Mouse (Mus musculus) Patski (cell line): ENCODE measurements around the gene H13. TPM values are rescaled to one million over a fixed set of nuclear protein-coding genes. Genes with fewer than 3 reads are reported as not detected.
A peak's percentile ranks its signal among the peaks of the same experiment; 100 is the strongest.

Experiments
- ATAC-seq: fragments of 100-300 bp; one replicate; pipeline ENCODE4 v1.8.0; 2021
- CTCF ChIA-PET: fragments of 350-600 bp; sonication (Branson Sonifier 250); formaldehyde crosslinking; loops from one replicate; lab custom pipeline; 2022; ENCODE audit warnings: inconsistent platforms; lab: Charles Lee
- POLR2A ChIA-PET: fragments of 350-600 bp; sonication (Branson Sonifier 250); formaldehyde crosslinking; loops from one replicate; lab custom pipeline; 2022; ENCODE audit warnings: antibody characterized with exemption, inconsistent platforms; lab: Charles Lee
- DNase-seq: peaks from one replicate; pipeline ENCODE4 v3.0.0-alpha.2; 2011; ENCODE audit warnings: low read depth, low spot score
- H3K27me3 ChIP-seq: fragments of 371-371 bp; one replicate; pipeline ENCODE4 v1.5.1; 2021
- CTCF ChIP-seq: fragments of 100-300 bp; IDR thresholded peaks from one replicate; pipeline ENCODE4 v1.5.1; 2021
- in situ Hi-C: fragments of 300-500 bp; cut with MboI; formaldehyde crosslinking; loops from 3 replicates; pipeline ENCODE4 v1.11.1; 2018; ENCODE audit warnings: low pct_unique_long_range_greater_than_20kb, mixed read lengths
- polyA plus RNA-seq: library from polyadenylated mRNA; unstranded; gene quantifications from one replicate; pipeline ENCODE4 v1.2.3, GENCODE M21; 2021

H13 gene
- polyA plus RNA-seq, 1 experiment from 2014 or later: 137 TPM

DNA sequence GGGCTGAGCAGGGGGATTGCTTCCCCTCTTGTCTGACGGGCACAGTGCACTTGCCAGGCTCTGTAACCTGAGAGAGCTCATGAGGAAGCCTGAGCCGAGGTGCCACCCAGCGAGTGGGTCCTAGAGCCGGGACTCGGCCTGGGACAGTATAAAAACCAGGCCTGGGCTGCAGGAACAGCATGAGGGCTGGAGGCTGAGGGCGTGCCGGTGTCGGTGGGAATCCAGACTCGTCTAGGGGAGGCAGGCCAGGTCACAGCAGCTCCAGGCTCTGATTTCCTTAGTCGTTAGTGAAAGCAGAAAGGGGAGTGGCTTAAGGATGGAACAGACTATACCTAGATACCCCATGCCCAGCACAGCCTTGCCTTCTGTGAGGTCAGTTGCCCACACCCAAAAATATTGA lies 26.8 kb downstream of the H13 start:
- ATAC-seq (no peak), DNase-seq (no peak)
- ChIA-PET POLR2A (interaction anchor here (0.8 to 1.5 kb wide), 8 partner anchors 18 to 137 kb away, joined by 3 to 10 read pairs (median 4); partner anchors contain the start of gene Id1), CTCF (interaction anchor here (0.7 to 5.0 kb wide), 21 partner anchors 10 to 208 kb away, joined by 3 to 36 read pairs (median 5); partner anchors contain the start of genes H13 and Id1)
- no peak for TF ChIP-seq CTCF
- in situ Hi-C loops: loop anchor here (25.0 kb wide), 1 partner anchor 784 kb away; the partner anchor contains the start of gene Angpt4
- no peaks in the 10 kb centered on the region for H3K27me3 ChIP-seq

DNA sequence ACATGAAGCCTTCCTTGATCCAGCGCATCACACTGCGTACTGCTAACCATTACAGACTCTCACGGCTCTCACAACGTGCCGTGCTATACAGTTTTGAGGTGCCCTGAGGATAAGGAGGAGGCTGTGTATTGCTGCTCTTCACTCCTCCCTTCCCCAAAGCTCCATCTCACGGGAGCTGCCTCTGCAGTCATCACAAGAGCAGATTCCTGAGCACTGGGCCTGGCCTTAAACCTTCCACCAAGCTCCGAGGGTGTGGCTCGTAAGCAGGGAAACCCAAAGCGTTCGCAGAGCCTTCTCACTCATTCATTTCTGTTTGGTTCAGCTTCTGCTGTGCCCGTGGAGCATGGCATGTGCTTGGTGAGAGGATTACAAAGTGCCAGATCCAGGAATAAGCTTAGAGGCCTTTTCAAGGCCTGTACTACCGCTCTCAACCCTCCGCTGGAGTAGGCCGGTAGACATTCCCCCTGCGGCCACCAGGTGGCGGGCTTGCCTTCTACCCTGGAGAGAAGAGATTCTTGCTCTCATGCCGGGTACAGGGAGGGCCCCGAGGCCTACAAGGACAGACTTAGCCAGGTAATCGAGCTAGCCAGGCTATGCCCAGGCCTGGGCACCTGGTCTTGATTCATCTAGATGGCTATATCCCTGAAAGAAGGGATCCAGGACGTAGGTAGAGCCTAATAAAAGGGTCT lies 27.4 kb downstream of the H13 start:
- in situ Hi-C loops: loop anchor here (25.0 kb wide), 1 partner anchor 784 kb away; the partner anchor contains the start of gene Angpt4
- peak; percentile 52 for ATAC-seq
- H3K27me3 ChIP-seq: no peaks in the 10 kb centered on the region
- CTCF ChIA-PET: interaction anchor here (0.7 to 5.0 kb wide), 25 partner anchors 9 to 208 kb away, joined by 3 to 36 read pairs (median 5); partner anchors contain the start of genes H13 and Id1
- POLR2A ChIA-PET: interaction anchor here (0.8 to 1.5 kb wide), 7 partner anchors 19 to 137 kb away, joined by 3 to 6 read pairs (median 4); partner anchors contain the start of gene Id1
- TF ChIP-seq CTCF: no peak
- DNase-seq: peak; percentile 65

DNA sequence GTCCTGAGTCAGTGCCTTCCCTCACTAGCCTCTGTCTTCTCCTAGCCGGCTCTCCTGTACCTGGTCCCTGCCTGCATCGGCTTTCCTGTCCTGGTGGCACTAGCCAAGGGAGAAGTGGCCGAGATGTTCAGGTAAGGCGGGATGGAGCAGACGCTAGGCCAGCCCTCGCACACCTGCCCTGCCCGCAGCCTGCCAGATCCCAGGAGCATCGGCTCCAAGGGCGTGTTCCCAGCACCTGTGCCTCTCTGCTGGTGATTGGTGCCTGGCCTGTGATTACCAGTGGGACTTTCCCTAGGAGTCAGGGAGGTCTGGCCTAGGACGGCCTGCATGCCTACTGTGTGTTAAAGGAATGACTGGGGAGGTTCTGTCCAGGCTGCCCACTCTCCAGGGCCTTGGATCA lies 30.9 kb downstream of the H13 start:
- in situ Hi-C loops: loop anchor here (5.0 kb wide), 1 partner anchor 42 kb away; no protein-coding TSS in a partner anchor
- H3K27me3 ChIP-seq: no peaks in the 10 kb centered on the region
- DNase-seq: no peak
- ChIA-PET CTCF (interaction anchor here (1.8 kb wide), 1 partner anchor 12 kb away, joined by 6 read pairs; no protein-coding TSS in a partner anchor), POLR2A (interaction anchor here (0.8 kb wide), 1 partner anchor 130 kb away, joined by 3 read pairs; no protein-coding TSS in a partner anchor)
- no peak for TF ChIP-seq CTCF
- ATAC-seq: no peak

DNA sequence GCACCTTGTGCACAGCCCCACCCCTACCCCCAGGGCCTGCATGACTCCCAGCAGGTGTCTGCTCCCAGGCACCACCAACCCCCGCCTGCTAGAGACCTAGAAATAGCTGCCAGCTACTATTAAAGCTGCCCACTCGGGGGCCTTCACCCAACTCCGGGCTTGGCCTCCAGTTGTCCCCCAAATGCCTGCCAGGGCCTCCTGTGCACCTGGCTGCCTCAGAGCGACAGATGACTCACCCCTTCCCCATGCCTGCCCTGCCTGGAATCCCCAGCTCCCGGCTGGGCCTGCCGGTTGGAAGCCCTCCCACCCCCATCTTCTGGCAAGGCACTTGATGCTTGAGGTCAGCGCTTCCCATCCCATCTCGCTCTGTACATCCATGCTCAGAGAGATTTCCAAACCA lies 31.5 kb downstream of the H13 start:
- POLR2A ChIA-PET: no interaction called here
- CTCF ChIA-PET: interaction anchor here (1.8 kb wide), 1 partner anchor 12 kb away, joined by 6 read pairs; no protein-coding TSS in a partner anchor

DNA sequence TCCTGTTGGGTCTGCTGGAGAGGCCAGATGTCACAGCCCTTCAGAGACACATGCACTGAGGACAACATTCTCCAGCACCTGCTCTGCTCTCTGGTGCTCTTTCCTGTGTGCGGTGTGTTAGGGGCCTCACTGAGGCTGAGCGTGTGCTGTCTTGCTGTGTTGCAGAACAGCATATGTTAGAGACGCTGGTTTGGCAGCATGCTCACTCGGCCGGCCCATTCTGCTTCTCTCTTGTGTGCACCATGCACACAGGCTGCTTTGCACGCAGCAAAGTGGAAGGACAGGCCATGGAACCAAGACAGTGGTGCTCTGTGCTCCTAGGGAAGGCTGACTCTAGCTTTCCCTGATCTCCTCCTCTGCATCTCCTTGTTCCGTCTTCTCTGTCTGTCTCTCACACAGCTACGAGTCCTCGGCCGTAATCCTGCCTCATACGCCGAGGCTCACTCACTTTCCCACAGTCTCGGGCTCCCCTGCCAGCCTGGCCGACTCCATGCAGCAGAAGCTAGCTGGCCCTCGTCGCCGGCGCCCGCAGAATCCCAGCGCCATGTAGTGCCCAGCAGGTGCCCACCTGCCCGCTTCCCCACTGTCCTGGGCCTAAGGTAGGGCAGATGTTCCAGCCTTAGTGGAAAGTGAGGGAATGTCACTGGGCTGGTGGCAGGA lies 34.5 kb downstream of the H13 start:
- ChIA-PET POLR2A (no interaction called here), CTCF (no interaction called here)
- TF ChIP-seq CTCF: no peak
- in situ Hi-C loops: loop anchor here (5.0 kb wide), 1 partner anchor 39 kb away; no protein-coding TSS in a partner anchor
- DNase-seq (no peak), ATAC-seq (no peak)
- no peaks in the 10 kb centered on the region for H3K27me3 ChIP-seq

More for the DNA sequence above, 31.5 kb downstream of the H13 start:
- H3K27me3 ChIP-seq: no peaks in the 10 kb centered on the region
- ATAC-seq: no peak
- TF ChIP-seq CTCF: no peak
- in situ Hi-C loops: loop anchor here (5.0 kb wide), 1 partner anchor 42 kb away; no protein-coding TSS in a partner anchor
- DNase-seq: peak; percentile 44

DNA sequence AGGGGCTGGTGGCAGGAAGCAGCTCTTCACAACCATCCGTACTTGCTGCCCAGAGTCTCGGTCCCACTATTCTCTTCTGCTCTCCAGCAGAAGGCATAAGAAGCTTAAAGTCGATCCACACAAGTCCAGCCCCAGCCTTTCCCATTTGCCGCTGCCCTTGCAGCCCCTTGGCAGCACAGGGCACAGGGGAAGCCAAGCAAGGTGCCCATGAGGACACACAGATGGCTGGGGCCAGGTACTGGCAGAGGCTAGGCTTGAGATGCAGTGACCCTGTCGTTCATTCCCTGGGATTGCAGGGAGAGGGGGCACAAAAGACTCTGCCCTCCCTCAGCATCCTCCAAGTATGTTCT lies 35.0 kb downstream of the H13 start:
- no peak for TF ChIP-seq CTCF
- POLR2A ChIA-PET: no interaction called here
- no peaks in the 10 kb centered on the region for H3K27me3 ChIP-seq
- CTCF ChIA-PET: no interaction called here
- DNase-seq (no peak), ATAC-seq (no peak)
- in situ Hi-C loops: loop anchor here (5.0 kb wide), 1 partner anchor 38 kb away; no protein-coding TSS in a partner anchor

DNA sequence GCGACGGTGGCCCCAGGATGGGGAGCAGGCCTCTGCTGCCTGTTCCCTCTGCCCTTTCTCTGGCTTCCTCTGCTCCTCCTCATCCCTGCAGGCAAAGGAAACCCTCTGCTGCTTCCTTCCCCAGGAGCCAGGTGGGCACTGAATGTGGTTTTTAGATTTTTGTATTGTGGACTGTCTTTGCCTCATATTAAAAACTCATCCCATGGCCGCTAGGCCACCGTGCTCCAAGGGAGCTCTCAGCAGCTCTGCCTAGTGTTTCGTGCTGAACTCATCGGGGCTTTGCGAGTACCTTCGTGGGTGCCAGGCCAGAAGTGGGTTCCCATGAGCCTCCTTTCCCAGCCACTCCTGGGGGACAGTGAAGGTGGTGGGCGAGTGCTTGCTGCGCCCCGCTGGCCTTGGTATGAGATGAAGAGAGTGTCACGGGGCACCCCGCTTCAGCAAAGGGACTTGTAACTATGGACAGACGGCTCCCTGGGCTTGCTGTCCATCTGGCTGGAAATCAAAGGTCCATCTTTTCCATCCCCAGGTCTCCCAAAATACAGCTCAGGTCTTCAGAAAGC lies 35.6 kb downstream of the H13 start:
- H3K27me3 ChIP-seq: no peaks in the 10 kb centered on the region
- POLR2A ChIA-PET: interaction anchor here (0.9 kb wide), 1 partner anchor 28 kb away, joined by 3 read pairs; no protein-coding TSS in a partner anchor

GRCm38 (mm10) chr2:152705993-152706571 lies 36.8 kb downstream of the H13 start:
- in situ Hi-C loops: no loop called here
- H3K27me3 ChIP-seq: no peaks in the 10 kb centered on the region
- POLR2A ChIA-PET: no interaction called here
- TF ChIP-seq CTCF: no peak
- DNase-seq (no peak), ATAC-seq (no peak)
- CTCF ChIA-PET: interaction anchor here (1.2 kb wide), 1 partner anchor 10 kb away, joined by 3 read pairs; no protein-coding TSS in a partner anchor

More for the DNA sequence above, 35.6 kb downstream of the H13 start:
- DNase-seq (no peak), ATAC-seq (no peak)
- CTCF ChIA-PET: interaction anchor here (1.2 kb wide), 1 partner anchor 9 kb away, joined by 3 read pairs; no protein-coding TSS in a partner anchor
- in situ Hi-C loops: loop anchor here (5.0 kb wide), 1 partner anchor 37 kb away; no protein-coding TSS in a partner anchor
- TF ChIP-seq CTCF: no peak

- in situ Hi-C loops: no loop called here
- ATAC-seq (no peak), DNase-seq (no peak)
- H3K27me3 ChIP-seq: no peaks in the 10 kb centered on the region
- ChIA-PET CTCF (no interaction called here), POLR2A (interaction anchor here (1.4 kb wide), 1 partner anchor 9 kb away, joined by 3 read pairs; no protein-coding TSS in a partner anchor)
- TF ChIP-seq CTCF: no peak
These were observed 37.9 kb downstream of the H13 start for GRCm38 (mm10) chr2:152707186-152707585.

- H3K27me3 ChIP-seq: no peaks in the 10 kb centered on the region
- DNase-seq (no peak), ATAC-seq (no peak)
- in situ Hi-C loops: no loop called here
- TF ChIP-seq CTCF: no peak
- CTCF ChIA-PET: interaction anchor here (1.1 kb wide), 1 partner anchor 29 kb away, joined by 3 read pairs; no protein-coding TSS in a partner anchor
- POLR2A ChIA-PET: interaction anchor here (1.4 kb wide), 1 partner anchor 8 kb away, joined by 3 read pairs; no protein-coding TSS in a partner anchor
These were observed 38.4 kb downstream of the H13 start for GRCm38 (mm10) chr2:152707627-152708026.
